Mouse (Mus musculus) heart, postnatal 0 days (tissue): ENCODE results near the gene Aspg.

ENCODE experiments used
- CTCF ChIP-seq: IDR thresholded peaks from 2 replicates; pipeline ENCODE4 v1.5.1; 2016; ENCODE audit warnings: antibody characterized with exemption, control low read depth, low read depth
- EP300 ChIP-seq: IDR thresholded peaks from 2 replicates; pipeline ENCODE4 v1.6.1; 2016; ENCODE audit warnings: antibody characterized with exemption, low read depth

GRCm38 (mm10) chr12:112107685-112108084 is 1.2 kb downstream of the Aspg start:
- TF ChIP-seq CTCF (no peak), EP300 (no peak)
